Mouse (Mus musculus) kidney, postnatal 4 days (tissue): Measurements from ENCODE around the gene Myo1e.

Experiments used
- DNase-seq, 2 experiments: peaks; one replicate each; pipeline ENCODE4 v3.0.0; 2021; ENCODE audit warnings: mixed read lengths in 2 of 2

The Myo1e gene

GRCm38 (mm10) chr9:70296916-70297315 is 89.8 kb downstream of the Myo1e start:
- DNase-seq = no peak

GRCm38 (mm10) chr9:70298221-70298620 is 91.1 kb downstream of the Myo1e start:
- DNase-seq = no peak

- no peak for DNase-seq
Measured at GRCm38 (mm10) chr9:70300705-70301104, 93.6 kb downstream of the Myo1e start.

- no peak for DNase-seq
Measured at GRCm38 (mm10) chr9:70301598-70301997, 94.4 kb downstream of the Myo1e start.

GRCm38 (mm10) chr9:70304901-70305300 is 97.8 kb downstream of the Myo1e start:
- no peak for DNase-seq

GRCm38 (mm10) chr9:70310046-70310445 is 102.9 kb downstream of the Myo1e start:
- no peak for DNase-seq

- no peak for DNase-seq
Measured at GRCm38 (mm10) chr9:70314019-70314418, 106.9 kb downstream of the Myo1e start.

GRCm38 (mm10) chr9:70315130-70315529 is 108.0 kb downstream of the Myo1e start:
- DNase-seq = no peak

GRCm38 (mm10) chr9:70318601-70319000 is 111.5 kb downstream of the Myo1e start:
- DNase-seq = peak; percentile 17 to 46

GRCm38 (mm10) chr9:70324336-70324735 is 117.2 kb downstream of the Myo1e start:
- no peak for DNase-seq

- DNase-seq = no peak
Measured at GRCm38 (mm10) chr9:70325880-70326595, 118.9 kb downstream of the Myo1e start.

GRCm38 (mm10) chr9:70328193-70328841 is 121.2 kb downstream of the Myo1e start:
- no peak for DNase-seq

- DNase-seq = peak; percentile 59 to 74
Measured at GRCm38 (mm10) chr9:70331727-70332335, 124.7 kb downstream of the Myo1e start.

GRCm38 (mm10) chr9:70338391-70338790 is 131.2 kb downstream of the Myo1e start:
- no peak for DNase-seq

- DNase-seq = no peak
Measured at GRCm38 (mm10) chr9:70338894-70339293, 131.7 kb downstream of the Myo1e start.

GRCm38 (mm10) chr9:70349274-70349673 is 142.1 kb downstream of the Myo1e start:
- no peak for DNase-seq

GRCm38 (mm10) chr9:70351570-70352277 is 144.6 kb downstream of the Myo1e start:
- no peak for DNase-seq

- peak; percentile 65 to 71 for DNase-seq
Measured at GRCm38 (mm10) chr9:70356254-70356653, 149.1 kb downstream of the Myo1e start.

GRCm38 (mm10) chr9:70359402-70360131 is 152.4 kb downstream of the Myo1e start:
- DNase-seq = no peak

- DNase-seq = no peak
Measured at GRCm38 (mm10) chr9:70364741-70365140, 157.6 kb downstream of the Myo1e start.

GRCm38 (mm10) chr9:70365915-70366314 is 158.8 kb downstream of the Myo1e start:
- no peak for DNase-seq

- DNase-seq = no peak
Measured at GRCm38 (mm10) chr9:70366898-70367297, 159.7 kb downstream of the Myo1e start.

- DNase-seq = no peak
Measured at GRCm38 (mm10) chr9:70371638-70372037, 164.5 kb downstream of the Myo1e start.
